Mouse (Mus musculus): ENCODE results near the gene Slc2a13. TPM values are rescaled to one million over a fixed set of nuclear protein-coding genes. Genes with fewer than 3 reads are reported as not detected.

Slc2a13 gene
- polyA plus RNA-seq, 1 experiment from 2014 or later = 2.0 TPM

DNA sequence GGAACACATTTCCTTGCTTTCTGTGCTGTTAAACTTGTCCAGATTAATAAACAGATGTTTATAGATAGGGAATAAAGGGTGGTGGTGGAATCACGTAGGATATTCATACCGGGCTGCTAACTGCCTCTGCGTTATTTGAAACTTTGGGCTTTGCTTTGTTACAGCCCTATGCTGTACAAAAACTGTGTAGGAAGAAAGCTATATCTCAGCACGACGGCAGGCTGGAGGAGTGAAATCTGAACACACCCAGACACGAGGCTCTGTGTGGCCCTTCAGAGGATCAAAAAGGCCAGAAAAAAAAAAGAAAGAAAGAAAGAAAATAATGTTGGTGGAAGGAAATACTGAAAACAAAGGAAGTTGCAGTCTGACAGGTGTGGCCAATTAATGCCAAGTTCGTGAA lies 166.1 kb downstream of the Slc2a13 start:
- Histone ChIP-seq H3K4me1 (no peaks in the 10 kb centered on the region), H3K9me3 (no peaks in the 10 kb centered on the region), H3K36me3 (no peaks in the 10 kb centered on the region), H3K27me3 (no peaks in the 10 kb centered on the region), H3K27ac (replicated peaks) (no peak overlapping the region), H3K4me3 (no peak overlapping the region), H3K4me2 (replicated peaks) (no peak overlapping the region), H3K9ac (replicated peaks) (no peak overlapping the region)
- no peak for ATAC-seq (ENCODE audit: low FRiP score, low read depth)
- WGBS = 76% methylated on average over 7 of the region's 7 CpGs

DNA sequence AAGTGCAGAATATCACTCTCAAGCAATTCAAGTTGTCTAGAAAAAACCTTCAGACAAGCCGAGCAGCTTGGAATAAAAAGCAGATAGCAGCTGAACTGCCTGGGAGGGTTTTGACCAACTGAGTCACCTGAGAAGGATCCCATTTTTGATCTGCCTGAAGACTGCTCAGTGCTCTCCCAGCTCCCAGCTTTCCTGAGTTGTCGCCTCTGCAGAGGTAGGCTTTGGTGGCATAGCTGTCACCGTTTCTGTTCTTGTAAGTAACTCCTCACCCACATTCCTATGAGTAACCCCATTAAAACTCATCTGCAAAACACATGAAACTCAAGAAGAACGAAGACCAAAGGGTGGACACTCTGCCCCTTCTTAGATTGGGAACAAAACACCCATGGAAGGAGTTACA lies 177.9 kb downstream of the Slc2a13 start:
- no peak overlapping the region for H3K4me3 ChIP-seq
- WGBS = 90% methylated on average over 4 of the region's 4 CpGs
- H3K9me3 ChIP-seq = no peaks in the 10 kb centered on the region
- H3K36me3 ChIP-seq = no peaks in the 10 kb centered on the region
- H3K27ac ChIP-seq (replicated peaks) = no peak overlapping the region
- no peak overlapping the region for H3K9ac ChIP-seq (replicated peaks)
- H3K4me1 ChIP-seq = no peaks in the 10 kb centered on the region
- ATAC-seq (ENCODE audit: low FRiP score, low read depth) = no peak
- no peaks in the 10 kb centered on the region for H3K27me3 ChIP-seq
- H3K4me2 ChIP-seq (replicated peaks) = no peak overlapping the region

DNA sequence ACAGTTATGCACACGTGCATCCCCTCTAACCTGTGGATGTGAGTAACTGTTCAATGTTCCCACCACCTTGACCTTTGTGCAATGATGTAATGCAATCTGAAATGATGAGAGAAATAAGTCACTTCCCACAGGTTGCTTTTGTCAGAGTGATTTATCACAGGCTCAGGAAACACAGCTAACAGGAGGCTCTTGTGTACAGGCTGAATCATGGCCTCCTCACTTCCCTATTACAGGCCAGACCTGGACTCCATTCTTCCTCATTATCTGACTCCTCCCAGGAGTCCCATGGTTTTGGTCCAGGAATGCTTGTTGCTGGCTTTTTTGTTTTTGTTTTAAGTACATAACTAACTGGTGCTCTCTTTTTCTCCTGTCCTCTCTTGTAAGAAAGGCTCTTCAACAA lies 189.4 kb downstream of the Slc2a13 start:
- H3K4me2 ChIP-seq (replicated peaks) = no peak overlapping the region
- H3K4me1 ChIP-seq = no peaks in the 10 kb centered on the region
- H3K9me3 ChIP-seq = no peaks in the 10 kb centered on the region
- H3K4me3 ChIP-seq = no peak overlapping the region
- no peak overlapping the region for H3K9ac ChIP-seq (replicated peaks)
- no peak overlapping the region for H3K27ac ChIP-seq (replicated peaks)
- H3K27me3 ChIP-seq = no peaks in the 10 kb centered on the region
- H3K36me3 ChIP-seq = no peaks in the 10 kb centered on the region
- 97% methylated on average over 1 of the region's 1 CpGs for WGBS
- no peak for ATAC-seq (ENCODE audit: low FRiP score, low read depth)

DNA sequence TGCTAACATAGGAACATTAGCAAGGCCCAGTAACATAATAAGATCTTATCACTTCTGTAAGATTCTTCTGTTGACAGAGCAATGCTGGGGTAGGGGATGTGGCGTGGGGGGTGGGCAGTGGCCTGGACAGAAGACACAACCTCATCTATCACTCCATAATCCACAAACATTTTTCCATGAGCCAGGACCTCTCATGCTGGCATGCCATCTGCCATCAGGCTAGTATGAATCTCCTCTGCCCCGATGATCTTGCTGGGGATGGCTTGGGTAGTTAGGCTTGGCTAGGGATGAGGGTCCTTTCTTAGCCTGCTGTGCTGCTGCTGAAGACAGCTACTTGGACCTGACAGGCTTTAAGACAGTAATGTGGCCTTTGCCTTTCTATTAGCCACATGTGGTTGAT lies 190.5 kb downstream of the Slc2a13 start:
- Histone ChIP-seq H3K27me3 (no peaks in the 10 kb centered on the region), H3K4me1 (no peaks in the 10 kb centered on the region), H3K27ac (replicated peaks) (no peak overlapping the region), H3K4me2 (replicated peaks) (no peak overlapping the region), H3K36me3 (no peaks in the 10 kb centered on the region), H3K9me3 (no peaks in the 10 kb centered on the region), H3K4me3 (no peak overlapping the region), H3K9ac (replicated peaks) (no peak overlapping the region)
- ATAC-seq (ENCODE audit: low FRiP score, low read depth) = no peak
- WGBS = 95% methylated on average over 2 of the region's 2 CpGs

DNA sequence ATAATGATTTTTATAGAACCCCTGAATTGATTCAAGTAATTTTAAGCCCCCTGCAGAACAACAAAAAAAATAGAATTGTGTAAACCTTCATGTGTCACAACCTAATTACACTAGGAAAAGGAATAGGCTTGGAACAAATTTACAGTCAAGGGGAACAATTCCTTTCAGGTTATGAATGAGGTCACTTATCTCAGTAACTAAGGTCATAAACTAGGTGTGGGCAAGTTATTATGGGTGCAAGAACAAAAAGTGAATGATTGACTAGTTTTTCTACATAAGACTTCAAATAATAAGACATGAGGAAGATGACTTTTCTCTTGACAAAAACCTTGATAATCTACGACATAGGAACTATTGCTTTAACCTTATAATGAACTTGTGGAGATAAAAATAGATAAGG lies 191.2 kb downstream of the Slc2a13 start:
- Histone ChIP-seq H3K27me3 (no peaks in the 10 kb centered on the region), H3K27ac (replicated peaks) (no peak overlapping the region), H3K36me3 (no peaks in the 10 kb centered on the region), H3K4me3 (no peak overlapping the region), H3K4me2 (replicated peaks) (no peak overlapping the region), H3K4me1 (0 out of 2 replicates have a peak, but pooled peaks cover 5% of the 10 kb centered on the region), H3K9ac (replicated peaks) (no peak overlapping the region), H3K9me3 (no peaks in the 10 kb centered on the region)
- 88% methylated on average over 1 of the region's 1 CpGs for WGBS
- no peak for ATAC-seq (ENCODE audit: low FRiP score, low read depth)

DNA sequence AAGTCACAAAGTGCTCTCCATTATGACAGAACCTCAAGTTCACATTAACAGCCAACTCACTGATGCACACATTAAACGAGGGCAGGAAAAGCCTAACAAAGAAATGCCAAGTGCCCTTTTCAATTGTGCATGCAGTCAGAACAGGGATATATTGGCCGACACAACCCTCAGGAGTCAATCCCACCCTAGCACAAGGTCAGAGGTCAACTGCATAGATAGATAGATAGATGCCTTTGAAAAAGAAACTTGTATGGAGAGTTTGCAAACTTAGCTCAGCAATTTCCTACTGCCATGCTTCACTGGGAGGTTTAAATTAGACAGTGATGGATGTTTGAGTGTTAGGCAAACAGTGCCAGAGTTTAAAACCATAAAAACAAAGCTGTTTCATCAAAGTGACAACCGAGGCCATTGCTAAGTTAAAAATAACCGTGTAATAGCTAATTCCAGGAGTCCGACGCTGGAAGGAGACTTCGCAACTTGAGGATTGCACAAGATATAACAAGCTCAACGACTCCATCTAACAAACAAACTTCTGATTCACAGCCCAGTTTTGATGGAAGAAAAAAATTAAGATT lies 194.2 kb downstream of the Slc2a13 start:
- 70% methylated on average over 8 of the region's 8 CpGs for WGBS
- Histone ChIP-seq H3K9me3 (no peaks in the 10 kb centered on the region), H3K36me3 (no peaks in the 10 kb centered on the region), H3K27me3 (no peaks in the 10 kb centered on the region), H3K4me1 (peaks cover 23% of the 10 kb centered on the region), H3K9ac (replicated peaks) (no peak overlapping the region), H3K27ac (replicated peaks) (no peak overlapping the region), H3K4me3 (no peak overlapping the region), H3K4me2 (replicated peaks) (no peak overlapping the region)
- no peak for ATAC-seq (ENCODE audit: low FRiP score, low read depth)

DNA sequence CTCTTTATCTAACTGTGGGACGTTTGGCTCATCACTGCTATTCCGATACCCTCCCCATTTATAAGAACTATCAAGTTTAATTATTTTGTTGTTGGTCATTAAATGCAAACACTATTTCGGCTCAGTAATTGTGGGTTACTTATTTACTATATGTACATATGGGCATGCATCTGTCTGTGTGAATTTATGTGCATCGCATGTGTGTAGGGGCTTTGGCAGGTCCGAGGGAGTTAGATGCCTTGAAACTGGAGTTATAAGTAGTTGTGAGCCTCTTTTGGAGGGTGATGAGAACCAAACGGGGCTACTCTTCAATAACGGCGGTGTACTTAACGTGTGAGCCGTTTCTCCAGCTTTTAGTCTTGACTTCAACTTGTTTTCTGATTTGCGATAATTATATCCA lies 195.5 kb downstream of the Slc2a13 start:
- H3K27ac ChIP-seq (replicated peaks) = no peak overlapping the region
- no peaks in the 10 kb centered on the region for H3K36me3 ChIP-seq
- H3K4me3 ChIP-seq = no peak overlapping the region
- H3K9ac ChIP-seq (replicated peaks) = no peak overlapping the region
- H3K4me1 ChIP-seq = peaks cover 27% of the 10 kb centered on the region
- H3K9me3 ChIP-seq = no peaks in the 10 kb centered on the region
- ATAC-seq (ENCODE audit: low FRiP score, low read depth) = no peak
- WGBS = 95% methylated on average over 11 of the region's 11 CpGs
- H3K4me2 ChIP-seq (replicated peaks) = no peak overlapping the region
- H3K27me3 ChIP-seq = no peaks in the 10 kb centered on the region

DNA sequence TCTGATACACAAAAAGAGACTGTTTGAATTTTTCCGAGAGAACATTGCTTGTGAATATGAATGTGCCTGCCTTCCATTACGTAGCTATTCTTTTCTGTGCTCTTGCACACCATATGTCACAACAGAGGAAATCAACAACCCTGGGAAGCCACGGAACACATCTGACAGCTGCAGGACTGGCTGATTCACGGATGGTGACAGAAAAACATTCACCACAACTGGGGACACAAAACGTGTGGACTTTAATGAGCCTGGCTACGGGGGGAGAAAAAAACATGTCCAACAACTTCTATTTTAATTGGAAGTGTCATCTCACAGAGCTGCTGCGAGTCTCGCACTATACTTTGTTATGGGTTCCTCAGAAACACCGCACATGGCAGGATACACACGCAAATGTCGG lies 196.0 kb downstream of the Slc2a13 start:
- no peak for ATAC-seq (ENCODE audit: low FRiP score, low read depth)
- H3K27ac ChIP-seq (replicated peaks) = no peak overlapping the region
- H3K9me3 ChIP-seq = no peaks in the 10 kb centered on the region
- H3K27me3 ChIP-seq = no peaks in the 10 kb centered on the region
- no peak overlapping the region for H3K4me3 ChIP-seq
- H3K36me3 ChIP-seq = no peaks in the 10 kb centered on the region
- H3K9ac ChIP-seq (replicated peaks) = no peak overlapping the region
- WGBS = 70% methylated on average over 11 of the region's 11 CpGs
- peaks cover 30% of the 10 kb centered on the region for H3K4me1 ChIP-seq
- no peak overlapping the region for H3K4me2 ChIP-seq (replicated peaks)

DNA sequence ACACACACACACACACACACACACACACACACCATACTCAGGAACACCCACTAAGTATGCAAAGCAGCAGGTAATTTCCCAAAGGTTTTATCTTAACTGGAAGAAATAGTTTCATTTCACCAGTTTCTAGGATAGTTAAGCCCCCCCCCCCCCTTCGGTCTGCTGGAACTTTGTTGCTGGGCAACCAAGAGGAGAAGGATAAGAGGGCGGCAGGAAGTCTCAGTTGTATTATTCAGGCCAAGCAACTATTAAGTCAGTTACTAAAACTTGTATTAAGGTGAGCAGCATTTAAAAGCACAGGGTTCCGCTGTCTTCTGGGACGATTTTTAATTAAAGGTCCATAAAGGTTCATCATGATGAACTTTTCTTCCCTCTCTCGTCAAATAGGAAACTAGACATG lies 198.6 kb downstream of the Slc2a13 start:
- Histone ChIP-seq H3K36me3 (no peaks in the 10 kb centered on the region), H3K4me3 (no peak overlapping the region), H3K9me3 (no peaks in the 10 kb centered on the region), H3K9ac (replicated peaks) (no peak overlapping the region), H3K4me1 (peaks cover 34% of the 10 kb centered on the region), H3K27ac (replicated peaks) (no peak overlapping the region), H3K27me3 (no peaks in the 10 kb centered on the region), H3K4me2 (replicated peaks) (no peak overlapping the region)
- 27% methylated on average over 5 of the region's 5 CpGs for WGBS
- no peak for ATAC-seq (ENCODE audit: low FRiP score, low read depth)

DNA sequence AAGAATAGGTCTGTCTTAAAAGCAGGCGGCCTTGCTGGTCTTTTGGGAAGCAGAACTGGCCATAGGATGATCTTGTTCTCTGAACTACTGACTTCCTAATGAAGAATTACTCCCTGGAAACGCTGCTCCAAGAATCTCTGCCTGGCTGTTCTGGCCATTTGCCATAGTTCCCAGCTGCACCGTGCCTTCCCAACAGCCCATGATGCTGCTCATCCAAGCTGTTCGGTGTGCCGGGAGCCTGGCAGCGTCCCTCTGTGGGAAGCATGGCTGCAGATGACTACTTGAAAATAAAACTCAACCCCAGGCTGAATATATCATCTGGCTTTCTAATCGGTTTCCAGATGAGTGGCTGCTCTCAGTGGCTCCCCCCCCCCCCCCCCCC lies 199.9 kb downstream of the Slc2a13 start:
- no peak for ATAC-seq (ENCODE audit: low FRiP score, low read depth)
- H3K27ac ChIP-seq (replicated peaks) = 0 out of 2 replicates have a peak overlapping the region, but pooled peaks have one; percentile 17
- no peaks in the 10 kb centered on the region for H3K36me3 ChIP-seq
- H3K4me3 ChIP-seq = no peak overlapping the region
- no peaks in the 10 kb centered on the region for H3K27me3 ChIP-seq
- no peak overlapping the region for H3K9ac ChIP-seq (replicated peaks)
- no peak overlapping the region for H3K4me2 ChIP-seq (replicated peaks)
- H3K9me3 ChIP-seq = no peaks in the 10 kb centered on the region
- H3K4me1 ChIP-seq = peaks cover 34% of the 10 kb centered on the region
- WGBS = 60% methylated on average over 7 of the region's 7 CpGs

DNA sequence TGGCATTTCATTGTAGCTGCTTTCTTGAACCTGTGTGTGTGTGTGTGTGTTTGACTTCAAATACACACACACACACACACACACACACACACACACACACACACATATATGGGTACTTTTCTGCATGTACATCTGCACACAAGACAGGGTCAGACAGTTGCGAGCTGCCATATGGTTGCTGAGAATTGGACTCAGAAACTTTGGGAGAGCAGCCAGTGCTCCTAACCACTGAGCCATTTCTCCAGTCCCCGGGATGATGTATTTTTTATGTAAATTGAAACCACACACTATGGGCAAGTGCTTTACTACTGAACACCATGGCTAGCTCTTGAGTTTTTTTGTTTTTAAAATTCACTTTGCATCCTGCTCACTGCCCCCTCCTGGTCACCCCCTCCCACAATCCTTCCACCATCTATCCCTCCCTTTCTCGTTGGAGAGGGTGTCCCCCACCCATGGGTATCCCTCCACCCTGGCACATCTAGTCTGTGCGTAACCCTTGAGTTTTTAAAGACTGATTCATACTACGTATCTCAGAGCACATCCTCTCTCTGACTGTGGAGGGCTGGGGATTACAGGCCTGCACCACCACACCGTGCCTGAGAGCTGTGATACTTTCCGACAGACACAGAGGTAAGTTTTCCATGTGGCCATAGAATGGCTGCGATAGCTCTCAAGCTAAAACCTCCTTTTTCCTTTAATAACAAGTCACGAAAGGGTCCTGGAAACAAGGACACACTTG lies 200.4 kb downstream of the Slc2a13 start:
- Histone ChIP-seq H3K4me3 (no peak overlapping the region), H3K27ac (replicated peaks) (0 out of 2 replicates have a peak overlapping the region, but pooled peaks have one; percentile 17), H3K9me3 (no peaks in the 10 kb centered on the region), H3K4me2 (replicated peaks) (no peak overlapping the region), H3K9ac (replicated peaks) (no peak overlapping the region), H3K36me3 (no peaks in the 10 kb centered on the region), H3K27me3 (no peaks in the 10 kb centered on the region), H3K4me1 (peaks cover 34% of the 10 kb centered on the region)
- WGBS = 79% methylated on average over 9 of the region's 9 CpGs
- ATAC-seq (ENCODE audit: low FRiP score, low read depth) = no peak

DNA sequence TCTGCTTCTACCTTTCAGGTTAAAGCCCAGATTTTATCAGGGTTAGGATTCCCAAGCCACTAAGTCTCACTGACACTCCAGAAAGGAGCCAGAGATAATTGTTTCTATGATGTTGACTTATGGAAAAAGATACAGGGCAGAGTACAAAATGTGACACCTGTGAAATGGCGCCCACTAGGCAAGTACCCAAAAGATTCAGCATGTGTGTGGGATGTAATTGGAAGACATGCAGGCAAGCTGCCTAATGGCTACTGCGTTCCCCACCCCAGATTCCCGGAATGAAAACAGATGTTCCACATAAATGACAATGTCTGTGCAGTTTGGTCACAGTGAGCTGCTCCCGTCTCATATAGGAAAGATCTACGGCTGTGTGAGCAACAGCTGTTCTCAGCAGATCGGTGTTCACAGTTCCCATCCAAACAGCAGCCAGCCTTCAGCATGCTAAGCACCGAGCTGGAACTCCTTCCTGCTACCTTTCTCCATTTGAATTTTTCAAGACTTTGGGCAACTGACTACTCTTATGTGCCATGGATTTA lies 201.1 kb downstream of the Slc2a13 start:
- H3K9ac ChIP-seq (replicated peaks) = no peak overlapping the region
- H3K4me2 ChIP-seq (replicated peaks) = no peak overlapping the region
- WGBS = 81% methylated on average over 7 of the region's 7 CpGs
- ATAC-seq (ENCODE audit: low FRiP score, low read depth) = no peak
- peaks cover 30% of the 10 kb centered on the region for H3K4me1 ChIP-seq
- no peaks in the 10 kb centered on the region for H3K27me3 ChIP-seq
- H3K36me3 ChIP-seq = no peaks in the 10 kb centered on the region
- H3K4me3 ChIP-seq = no peak overlapping the region
- H3K9me3 ChIP-seq = no peaks in the 10 kb centered on the region
- no peak overlapping the region for H3K27ac ChIP-seq (replicated peaks)
